Mouse (Mus musculus) liver, embryonic 14.5 days (tissue): Measurements from ENCODE around the gene Tspan32. TPM values are rescaled to one million over a fixed set of nuclear protein-coding genes. Genes with fewer than 3 reads are reported as not detected.

Source experiments
- ATAC-seq: fragments of 200-750 bp; cut with Nextera tagmentation; 2 replicates; pipeline ENCODE4 v1.8.0; 2017; ENCODE audit warnings: moderate number of reproducible peaks, mild to moderate bottlenecking, moderate library complexity; ENCODE audit not compliant: insufficient read depth
- DNase-seq, 3 experiments: peaks; one replicate each; pipeline ENCODE4 v3.0.0-alpha.2; 2012 to 2013; ENCODE audit warnings: low read depth in 3 of 3, low spot score in 3 of 3
- H3K27ac ChIP-seq: fragments of 300-500 bp; sonication (generic); 2 replicates; pipeline ENCODE4 v1.5.1; 2014; ENCODE audit warnings: moderate library complexity, mild to moderate bottlenecking, control low read depth, inconsistent platforms
- H3K27me3 ChIP-seq: fragments of 300-500 bp; sonication (generic); 2 replicates; pipeline ENCODE4 v1.6.1; 2014; ENCODE audit warnings: mild to moderate bottlenecking, low read length, moderate library complexity; ENCODE audit not compliant: control insufficient read depth, insufficient read depth
- H3K36me3 ChIP-seq: fragments of 300-500 bp; sonication (generic); replicated peaks from 2 replicates; pipeline ENCODE4 v1.6.1; 2014; ENCODE audit warnings: low read depth; ENCODE audit not compliant: control insufficient read depth, insufficient read depth
- H3K4me1 ChIP-seq, 2 experiments: fragments of 200-500 bp in 1 of 2; fragments of 300-500 bp in 1 of 2; sonication (generic) in 1 of 2; replicated peaks; 2 replicates each; pipeline ENCODE4 v1.6.1; 2012 to 2014; ENCODE audit warnings: antibody characterized with exemption in 1 of 2, inconsistent platforms in 1 of 2, low read length in 1 of 2; ENCODE audit not compliant: control insufficient read depth in 2 of 2, insufficient read depth in 2 of 2
- H3K4me2 ChIP-seq: fragments of 300-500 bp; sonication (generic); 2 replicates; pipeline ENCODE4 v1.6.1; 2014; ENCODE audit warnings: low read depth, mild to moderate bottlenecking, control low read depth, moderate library complexity
- H3K4me3 ChIP-seq, 2 experiments: fragments of 200-500 bp in 1 of 2; fragments of 300-500 bp in 1 of 2; sonication (generic) in 1 of 2; 2 replicates each; pipeline ENCODE4 v1.5.1; 2012 to 2014; ENCODE audit warnings: low read depth in 2 of 2, low read length in 2 of 2, mild to moderate bottlenecking in 2 of 2, control low read depth in 1 of 2, inconsistent platforms in 1 of 2, moderate library complexity in 1 of 2; ENCODE audit not compliant: insufficient read depth in 1 of 2
- H3K9ac ChIP-seq: fragments of 300-500 bp; sonication (generic); replicated peaks from 2 replicates; pipeline ENCODE4 v1.6.1; 2014; ENCODE audit warnings: mild to moderate bottlenecking, control low read depth, moderate library complexity
- H3K9me3 ChIP-seq: fragments of 300-500 bp; sonication (generic); 2 replicates; pipeline ENCODE4 v1.6.1; 2016; ENCODE audit warnings: low read length, mixed read lengths; ENCODE audit not compliant: control insufficient read depth
- CTCF ChIP-seq: IDR thresholded peaks from 2 replicates; pipeline ENCODE4 v1.5.1; 2016; ENCODE audit warnings: antibody characterized with exemption, low read depth, control low read depth
- EP300 ChIP-seq: IDR thresholded peaks from 2 replicates; pipeline ENCODE4 v1.6.1; 2016; ENCODE audit warnings: antibody characterized with exemption, low read depth
- WGBS: fragments of 180-500 bp; shearing (Covaris S2); extraction: QIAGEN DNeasy Blood & Tissue Kit; methylation state at CpG from one replicate; pipeline ENCODE4 v1.1.7; 2014; ENCODE audit not compliant: insufficient replicate concordance; 5-methylcytosine and 5-hydroxymethylcytosine counted together
- polyA plus RNA-seq, 2 experiments: library from polyadenylated mRNA; depleted of rRNA in 1 of 2; stranded (reverse) in 1 of 2; unstranded in 1 of 2; fragments of >200 nt; fragmentation: Nextera tagmentation in 1 of 2; extraction: Ambion mirVana in 1 of 2; gene quantifications; 2 replicates each; pipeline versions ENCODE4 v1.2.1 to v1.2.3; 2012 to 2014

Gene Tspan32
- polyA plus RNA-seq, 2 experiments = 47.7 to 78.4 TPM

- peak overlapping the region; percentile 86 to 94 for H3K4me3 ChIP-seq
- TF ChIP-seq EP300 (no peak), CTCF (no peak)
- H3K27ac ChIP-seq = peak overlapping the region; percentile 65
- DNase-seq (no peak), ATAC-seq (no peak)
- WGBS = 58% methylated on average over 13 of the region's 13 CpGs
- peak overlapping the region; percentile 96 for H3K4me2 ChIP-seq
- H3K27me3 ChIP-seq = no peaks in the 10 kb centered on the region
- H3K9ac ChIP-seq = peak overlapping the region; percentile 87
- H3K4me1 ChIP-seq = peaks cover 2 to 14% of the 10 kb centered on the region in 2 experiments; a peak in 3 of 4 replicates
- H3K36me3 ChIP-seq = peaks cover 25% of the 10 kb centered on the region
- H3K9me3 ChIP-seq = no peaks in the 10 kb centered on the region
Observed at GRCm38 (mm10) chr7:143068316-143068881, 63.6 kb downstream of the Tspan32 start.

- H3K9ac ChIP-seq = peak within 1 kb of the TSS; percentile 87
- DNase-seq (peak; percentile 98 to 99 (median 98)), ATAC-seq (peak; percentile 94)
- H3K4me2 ChIP-seq = peak within 1 kb of the TSS; percentile 96
- under 1% methylated on average over 51 of the region's 51 CpGs for WGBS
- H3K4me3 ChIP-seq = peak within 1 kb of the TSS; percentile 86 to 94
- peak within 1 kb of the TSS; percentile 65 for H3K27ac ChIP-seq
- peaks cover 22% of the 10 kb centered on the region for H3K36me3 ChIP-seq
- peak; percentile 19; the same call in 1 of the 2 replicates for TF ChIP-seq CTCF
- no peak for TF ChIP-seq EP300
- peaks cover 2 to 14% of the 10 kb centered on the region in 2 experiments; a peak in 3 of 4 replicates for H3K4me1 ChIP-seq
- no peaks in the 10 kb centered on the region for H3K27me3 ChIP-seq
- H3K9me3 ChIP-seq = no peaks in the 10 kb centered on the region
Observed at GRCm38 (mm10) chr7:143068882-143069591, 64.2 kb downstream of the Tspan32 start, which contains the start of gene Tssc4. Gene Tssc4 (plus strand): TSS chr7:143069249.

Other genes with a start within 250 kb of the Tspan32 start
- gene Th, start 73.9 kb upstream of the Tspan32 start, polyA plus RNA-seq (2012; rRNA removed) = 0.01 TPM in 1 of 2 replicates, not detected in the other
- 0.08 TPM in 1 of 2 replicates, not detected in the other for gene Th, start 73.9 kb upstream of the Tspan32 start, polyA plus RNA-seq (2014; fragmentation: Nextera tagmentation; extraction: Ambion mirVana)
- 0.30 and 0.44 TPM in 2 replicates for gene Ascl2, start 35.8 kb upstream of the Tspan32 start, polyA plus RNA-seq (2012; rRNA removed)
- 0.19 and 0.36 TPM in 2 replicates for gene Ascl2, start 35.8 kb upstream of the Tspan32 start, polyA plus RNA-seq (2014; fragmentation: Nextera tagmentation; extraction: Ambion mirVana)
- gene Cd81, start 47.7 kb downstream of the Tspan32 start, polyA plus RNA-seq (2012; rRNA removed) = 48.0 and 56.2 TPM in 2 replicates
- gene Cd81, start 47.7 kb downstream of the Tspan32 start, polyA plus RNA-seq (2014; fragmentation: Nextera tagmentation; extraction: Ambion mirVana) = 120 and 129 TPM in 2 replicates
- gene Tssc4, start 64.2 kb downstream of the Tspan32 start, polyA plus RNA-seq (2012; rRNA removed) = 38.5 and 48.3 TPM in 2 replicates
- gene Tssc4, start 64.2 kb downstream of the Tspan32 start, polyA plus RNA-seq (2014; fragmentation: Nextera tagmentation; extraction: Ambion mirVana) = 26.9 and 27.8 TPM in 2 replicates
- gene Trpm5, start 89.6 kb downstream of the Tspan32 start, polyA plus RNA-seq (2012; rRNA removed) = 0.43 and 0.54 TPM in 2 replicates
- gene Trpm5, start 89.6 kb downstream of the Tspan32 start, polyA plus RNA-seq (2014; fragmentation: Nextera tagmentation; extraction: Ambion mirVana) = 0.34 and 0.87 TPM in 2 replicates
- 0.12 and 0.21 TPM in 2 replicates for gene Kcnq1, start 101.3 kb downstream of the Tspan32 start, polyA plus RNA-seq (2012; rRNA removed)
- 0.27 and 0.41 TPM in 2 replicates for gene Kcnq1, start 101.3 kb downstream of the Tspan32 start, polyA plus RNA-seq (2014; fragmentation: Nextera tagmentation; extraction: Ambion mirVana)